Mouse (Mus musculus): Measurements from ENCODE around the gene Snrnp40.

DNA sequence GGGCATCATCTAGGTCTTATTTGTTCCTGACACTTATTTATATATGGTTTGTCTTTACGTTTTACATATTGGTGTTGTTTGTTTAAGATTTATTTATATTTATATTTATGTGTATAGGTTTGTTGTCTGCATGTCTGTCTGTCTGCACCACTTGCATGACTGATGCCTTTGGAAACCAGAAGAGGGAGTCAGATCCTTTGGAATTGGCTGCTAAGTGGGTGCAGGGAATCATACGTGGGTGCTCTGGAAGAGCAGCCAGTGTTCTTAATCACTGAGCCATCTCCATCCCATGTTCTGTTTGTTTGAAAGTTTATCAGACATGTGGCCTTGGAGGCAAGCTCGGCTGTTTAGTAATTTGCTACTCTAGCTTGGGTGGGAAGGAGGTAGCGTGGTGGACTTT, 17.6 kb downstream of the Snrnp40 start:
- TF ChIP-seq CTCF (conservative IDR thresholded peaks at IDR 0.05; ENCODE audit: low read length) (no peak), NANOG (IDR thresholded peaks at IDR 0.05; ENCODE audit: borderline replicate concordance, low read length) (no peak)

All from E14TG2a.4 (cell line).